18 mouse cellular contexts compared by ENCODE assay signal in the genomic region with DNA sequence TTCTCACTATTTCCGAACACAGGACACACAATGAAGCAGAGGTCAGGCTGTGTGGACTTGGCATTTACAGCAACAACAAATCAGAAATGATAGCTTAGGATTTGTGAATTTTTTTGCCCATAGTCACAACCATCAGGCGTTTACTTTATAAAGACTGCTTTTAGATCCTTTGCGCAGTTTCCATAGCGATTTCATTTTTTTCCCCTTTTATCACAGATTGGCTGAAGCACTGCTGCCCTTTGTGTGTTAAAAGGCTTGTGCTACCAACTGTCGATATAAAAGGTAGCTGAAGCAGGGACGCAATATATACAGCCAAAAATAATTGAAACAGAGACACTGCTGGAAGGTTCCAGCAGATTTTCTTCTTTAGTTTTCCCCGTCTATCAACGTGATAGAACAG.
A peak's percentile ranks its signal among the peaks of the same experiment; 100 is the strongest.
DNase-seq lines count a peak whose midpoint lies in the region; ATAC-seq and TF ChIP-seq lines count a peak whose summit lies in the region.
"Had no signal": no experiment of that assay in that cellular context is flagged by ENCODE, and none has a peak within 500 bp of the region (broad histone marks: within the 10 kb centered on the region; RNA-seq: fewer than 3 reads in every experiment).

No protein-coding gene starts in this region.

- peak overlapping the region; percentile 21; the same call in 1 of the 2 replicates for H3K4me2 ChIP-seq in forebrain, embryonic 14.5 days (ENCODE audit: low read length)
- H3K4me2 ChIP-seq in hindbrain, embryonic 15.5 days: peak overlapping the region; percentile 13; the same call in 1 of the 2 replicates
- H3K4me2 ChIP-seq in hindbrain, embryonic 11.5 days (replicated peaks; ENCODE audit: low read depth, low read length): no peak overlapping the region
- peak overlapping the region; percentile 20; the same call in 1 of the 2 replicates for H3K4me2 ChIP-seq in neural tube, embryonic 15.5 days
- peak overlapping the region; percentile 13 for H3K4me2 ChIP-seq in midbrain, postnatal 0 days (ENCODE audit: low read depth, low read length, poor library complexity, severe bottlenecking)
- H3K4me2 ChIP-seq: heart, embryonic 11.5 days; heart, embryonic 15.5 days; intestine, embryonic 15.5 days had no signal

- H3K9me3 ChIP-seq in forebrain, embryonic 14.5 days (replicated peaks; ENCODE audit: control insufficient read depth, low read length): no peaks in the 10 kb centered on the region
- H3K9me3 ChIP-seq in forebrain, embryonic 10.5 days: no peaks in the 10 kb centered on the region
- H3K9me3 ChIP-seq in hindbrain, embryonic 15.5 days: no peaks in the 10 kb centered on the region
- no peaks in the 10 kb centered on the region for H3K9me3 ChIP-seq in hindbrain, embryonic 11.5 days (ENCODE audit: control insufficient read depth, low read length)
- H3K9me3 ChIP-seq in neural tube, embryonic 15.5 days (replicated peaks): no peaks in the 10 kb centered on the region
- no peaks in the 10 kb centered on the region for H3K9me3 ChIP-seq in midbrain, postnatal 0 days (ENCODE audit: low read length)
- H3K9me3 ChIP-seq: embryonic facial prominence, embryonic 10.5 days; heart, embryonic 15.5 days; intestine, embryonic 15.5 days had no signal

- WGBS in forebrain, embryonic 14.5 days: 50% methylated on average over 8 of the region's 8 CpGs
- WGBS in forebrain, embryonic 10.5 days: 80% methylated on average over 8 of the region's 8 CpGs
- 53% methylated on average over 8 of the region's 8 CpGs for WGBS in hindbrain, embryonic 15.5 days
- 77% methylated on average over 8 of the region's 8 CpGs for WGBS in hindbrain, embryonic 11.5 days
- 57% methylated on average over 8 of the region's 8 CpGs for WGBS in neural tube, embryonic 15.5 days
- WGBS in midbrain, postnatal 0 days: 34% methylated on average over 8 of the region's 8 CpGs

- H3K36me3 ChIP-seq in forebrain, embryonic 14.5 days (ENCODE audit: control insufficient read depth, insufficient read depth, low read length): no peaks in the 10 kb centered on the region
- no peaks in the 10 kb centered on the region for H3K36me3 ChIP-seq in forebrain, embryonic 10.5 days (replicated peaks)
- H3K36me3 ChIP-seq in hindbrain, embryonic 15.5 days: no peaks in the 10 kb centered on the region
- no peaks in the 10 kb centered on the region for H3K36me3 ChIP-seq in hindbrain, embryonic 11.5 days (ENCODE audit: control insufficient read depth, insufficient read depth, low read length)
- H3K36me3 ChIP-seq in neural tube, embryonic 15.5 days: no peaks in the 10 kb centered on the region
- no peaks in the 10 kb centered on the region for H3K36me3 ChIP-seq in midbrain, postnatal 0 days (ENCODE audit: insufficient read depth, low read length)
- H3K36me3 ChIP-seq: embryonic facial prominence, embryonic 10.5 days; heart, embryonic 15.5 days; intestine, embryonic 15.5 days had no signal

- H3K27ac ChIP-seq in forebrain, embryonic 14.5 days (ENCODE audit: low read depth, low read length): no peak overlapping the region; the same call in 1 of the 2 replicates
- no peak overlapping the region for H3K27ac ChIP-seq in forebrain, embryonic 10.5 days
- no peak overlapping the region for H3K27ac ChIP-seq in hindbrain, embryonic 15.5 days (replicated peaks)
- H3K27ac ChIP-seq in hindbrain, embryonic 11.5 days (ENCODE audit: low read depth, low read length): no peak overlapping the region
- no peak overlapping the region for H3K27ac ChIP-seq in neural tube, embryonic 15.5 days (replicated peaks)
- no peak overlapping the region for H3K27ac ChIP-seq in midbrain, postnatal 0 days (ENCODE audit: low read depth, low read length)
- H3K27ac ChIP-seq: embryonic facial prominence, embryonic 10.5 days; heart, adult 2 months; heart, embryonic 15.5 days; intestine, embryonic 15.5 days had no signal

- no peak overlapping the region for H3K4me3 ChIP-seq in forebrain, embryonic 14.5 days (ENCODE audit: low read depth, low read length)
- no peak overlapping the region for H3K4me3 ChIP-seq in forebrain, embryonic 10.5 days
- H3K4me3 ChIP-seq in hindbrain, embryonic 15.5 days: no peak overlapping the region
- no peak overlapping the region for H3K4me3 ChIP-seq in hindbrain, embryonic 11.5 days (ENCODE audit: low read depth, low read length)
- no peak overlapping the region for H3K4me3 ChIP-seq in neural tube, embryonic 15.5 days (replicated peaks)
- H3K4me3 ChIP-seq in midbrain, postnatal 0 days (ENCODE audit: low read depth, low read length): no peak overlapping the region
- H3K4me3 ChIP-seq: embryonic facial prominence, embryonic 10.5 days; heart, adult 2 months; heart, embryonic 15.5 days; intestine, embryonic 15.5 days had no signal

- no peaks in the 10 kb centered on the region for H3K27me3 ChIP-seq in forebrain, embryonic 14.5 days (replicated peaks; ENCODE audit: control insufficient read depth, insufficient read depth, low read length)
- H3K27me3 ChIP-seq in forebrain, embryonic 10.5 days (ENCODE audit: poor library complexity, severe bottlenecking): peaks cover 17% of the 10 kb centered on the region
- H3K27me3 ChIP-seq in hindbrain, embryonic 15.5 days: no peaks in the 10 kb centered on the region
- no peaks in the 10 kb centered on the region for H3K27me3 ChIP-seq in hindbrain, embryonic 11.5 days (ENCODE audit: control insufficient read depth, insufficient read depth, low read length)
- no peaks in the 10 kb centered on the region for H3K27me3 ChIP-seq in neural tube, embryonic 15.5 days (replicated peaks)
- H3K27me3 ChIP-seq in midbrain, postnatal 0 days (ENCODE audit: insufficient read depth, low read length): no peaks in the 10 kb centered on the region
- H3K27me3 ChIP-seq: heart, embryonic 15.5 days; intestine, embryonic 15.5 days had no signal

- H3K4me1 ChIP-seq in forebrain, embryonic 14.5 days (ENCODE audit: control insufficient read depth, insufficient read depth, low read length): no peaks in the 10 kb centered on the region
- peaks cover 26% of the 10 kb centered on the region for H3K4me1 ChIP-seq in forebrain, embryonic 10.5 days
- H3K4me1 ChIP-seq in hindbrain, embryonic 15.5 days (replicated peaks): peaks cover 6% of the 10 kb centered on the region
- no peaks in the 10 kb centered on the region for H3K4me1 ChIP-seq in hindbrain, embryonic 11.5 days (replicated peaks; ENCODE audit: control insufficient read depth, insufficient read depth, low read length)
- peaks cover 3% of the 10 kb centered on the region for H3K4me1 ChIP-seq in neural tube, embryonic 15.5 days
- H3K4me1 ChIP-seq in midbrain, postnatal 0 days (ENCODE audit: insufficient read depth, low read length): peaks cover 6% of the 10 kb centered on the region; the same call in 1 of the 2 replicates
- H3K4me1 ChIP-seq: embryonic facial prominence, embryonic 10.5 days; heart, embryonic 15.5 days; intestine, embryonic 15.5 days had no signal

- no peak for ATAC-seq in forebrain, embryonic 14.5 days
- ATAC-seq in hindbrain, embryonic 15.5 days (ENCODE audit: low FRiP score, low read depth): no peak
- no peak for ATAC-seq in hindbrain, embryonic 11.5 days (ENCODE audit: low FRiP score)
- ATAC-seq in neural tube, embryonic 15.5 days (ENCODE audit: low FRiP score): no peak
- ATAC-seq in midbrain, postnatal 0 days (ENCODE audit: low FRiP score): no peak
- ATAC-seq: intestine, embryonic 15.5 days had no signal

- H3K9ac ChIP-seq in forebrain, embryonic 14.5 days (ENCODE audit: low read length): no peak overlapping the region
- no peak overlapping the region for H3K9ac ChIP-seq in hindbrain, embryonic 15.5 days
- H3K9ac ChIP-seq in hindbrain, embryonic 11.5 days (ENCODE audit: low read depth, low read length): no peak overlapping the region
- H3K9ac ChIP-seq in neural tube, embryonic 15.5 days (replicated peaks): no peak overlapping the region
- no peak overlapping the region for H3K9ac ChIP-seq in midbrain, postnatal 0 days (replicated peaks; ENCODE audit: low read length, poor library complexity, severe bottlenecking)
- H3K9ac ChIP-seq: heart, embryonic 15.5 days; intestine, embryonic 15.5 days had no signal

- no peak for DNase-seq in forebrain, embryonic 14.5 days (ENCODE audit: low spot score)
- DNase-seq in forebrain, embryonic 10.5 days (ENCODE audit: extremely low spot score, low spot score): no peak
- DNase-seq in hindbrain, embryonic 11.5 days (ENCODE audit: low spot score): no peak
- no peak for DNase-seq in neural tube, embryonic 10.5 days (ENCODE audit: extremely low spot score, low spot score)
- no peak for DNase-seq in midbrain, postnatal 0 days (ENCODE audit: low spot score)
- no peak for DNase-seq in adrenal gland, postnatal 4 days (ENCODE audit: low spot score in 2 of 2)
- DNase-seq: adrenal gland, postnatal 10 days; cerebellum, adult 2 months; cerebellum, postnatal 10 days; gastrocnemius, postnatal 10 days; heart, adult 2 months; kidney, adult 18-20 months had no signal

- no peak for TF ChIP-seq CTCF in midbrain, postnatal 0 days (IDR thresholded peaks at IDR 0.05)
